Mouse (Mus musculus) embryo, embryonic 11 days (tissue): ENCODE measurements around the gene Arx.

Experiments used
- DNase-seq: peaks from one replicate; pipeline ENCODE4 v3.0.0-alpha.2; 2015

Gene Arx

DNA sequence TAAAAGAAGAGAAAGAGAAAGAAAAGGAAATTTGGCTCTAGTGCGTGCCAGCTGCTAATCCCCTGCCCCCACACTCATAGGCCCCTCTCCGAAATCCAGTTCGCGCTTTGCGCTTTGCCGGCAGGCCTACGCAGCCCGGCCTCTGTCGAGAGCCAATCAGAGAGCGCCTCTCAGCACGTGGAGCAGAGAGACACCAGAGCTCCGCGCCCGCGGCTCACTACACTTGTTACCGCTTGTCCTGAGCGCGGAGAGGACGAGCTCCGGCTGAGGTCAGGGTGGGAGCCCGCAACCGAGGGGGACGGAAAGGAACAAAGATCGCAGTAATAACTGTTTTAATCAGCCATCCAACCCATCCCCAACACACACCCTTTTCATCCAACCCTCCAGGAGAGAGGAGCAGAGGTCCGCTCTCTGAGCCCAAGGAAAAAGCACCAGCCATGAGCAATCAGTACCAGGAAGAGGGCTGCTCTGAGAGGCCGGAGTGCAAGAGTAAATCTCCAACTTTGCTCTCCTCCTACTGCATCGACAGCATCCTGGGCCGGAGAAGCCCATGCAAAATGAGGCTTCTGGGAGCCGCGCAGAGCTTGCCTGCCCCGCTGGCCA, at the start of gene Arx:
TSS of gene Arx (plus strand) at position 155 of the 603 bp plus-strand sequence.
- peak; percentile 90 for DNase-seq

- no peak for DNase-seq
Measured at GRCm38 (mm10) chrX:93251329-93251728, 34.9 kb upstream of the Arx start.

DNA sequence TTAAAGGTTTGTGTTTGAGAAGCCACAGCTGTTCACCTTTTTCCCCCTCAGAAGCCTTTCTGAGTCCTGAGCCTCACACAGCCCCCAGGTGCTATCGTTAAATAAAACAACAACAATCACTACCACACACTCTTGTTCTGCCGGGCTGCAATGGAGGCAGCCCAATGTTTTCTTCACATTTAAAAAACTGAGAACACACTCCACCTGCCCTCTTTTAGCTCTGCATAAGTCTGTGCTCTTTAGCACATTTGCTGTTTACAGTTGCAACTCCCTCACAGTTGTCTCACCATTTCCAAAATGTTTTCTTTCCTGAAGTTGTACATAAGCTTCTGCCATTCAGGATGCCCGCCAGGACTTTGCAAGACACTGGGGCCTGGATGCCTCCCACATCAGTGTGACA, 10.6 kb upstream of the Arx start:
- no peak for DNase-seq

DNA sequence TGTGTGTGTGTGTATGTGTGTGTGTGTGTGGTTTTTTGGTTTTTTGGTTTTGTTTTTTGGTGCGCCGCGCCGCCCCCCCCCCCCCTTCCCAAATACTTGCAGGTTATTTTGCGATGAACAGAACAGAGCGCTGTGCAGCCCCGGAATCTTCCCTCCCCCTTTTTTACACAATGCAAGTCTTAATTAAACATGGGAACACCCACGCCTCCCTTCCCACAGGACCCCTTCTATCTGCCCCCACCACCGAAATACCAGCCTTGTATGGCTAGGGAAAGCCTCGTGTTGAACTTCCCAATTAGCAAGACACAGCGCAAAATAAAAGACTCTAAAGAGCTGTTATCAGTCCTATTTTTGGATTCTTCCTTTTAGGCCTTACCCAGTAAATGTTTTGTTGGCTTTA, 6.3 kb upstream of the Arx start:
- no peak for DNase-seq

GRCm38 (mm10) chrX:93281028-93281723, 5.1 kb upstream of the Arx start:
- DNase-seq: peak; percentile 77

DNA sequence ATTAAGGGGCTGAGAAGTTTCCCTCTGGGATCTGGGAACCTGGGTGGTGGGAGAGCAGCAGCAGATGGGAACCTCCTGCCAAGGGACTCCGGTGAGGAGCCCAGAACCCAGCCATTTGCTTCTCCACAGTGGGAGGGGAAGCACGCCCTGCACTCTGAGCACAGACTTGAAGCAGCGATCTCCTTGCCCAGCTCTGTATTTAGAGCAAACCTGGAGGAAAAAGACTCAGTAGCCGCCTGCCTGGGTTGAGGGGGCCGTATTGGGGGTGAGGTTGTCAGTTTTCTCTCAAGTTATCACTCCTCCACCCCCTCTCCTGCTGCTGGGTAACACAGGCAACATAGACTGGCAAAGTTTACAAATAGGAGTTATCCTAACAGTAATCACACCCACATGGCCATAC, 4.5 kb upstream of the Arx start:
- no peak for DNase-seq

DNA sequence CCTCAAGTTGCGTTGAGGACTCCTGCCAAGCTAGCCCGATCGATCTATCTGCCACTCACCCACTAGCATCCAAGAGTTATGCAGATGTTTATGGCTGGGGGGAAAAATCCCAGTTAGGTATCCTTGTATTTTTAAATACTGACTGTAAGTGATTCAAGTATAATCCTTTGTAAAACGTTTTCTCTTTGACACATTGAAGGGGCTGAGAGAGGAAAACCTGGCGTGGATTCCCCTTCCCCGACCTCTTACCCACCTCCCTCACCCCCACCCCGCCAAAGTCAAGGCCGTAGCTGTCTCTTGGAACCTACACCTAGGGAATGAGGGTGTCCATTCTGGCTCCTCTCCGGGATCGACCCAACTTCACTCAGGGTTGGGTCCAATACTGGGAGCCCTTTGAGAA, 1.2 kb upstream of the Arx start:
- no peak for DNase-seq

- DNase-seq: no peak
Measured at GRCm38 (mm10) chrX:93288339-93288738, 2.1 kb downstream of the Arx start.

DNA sequence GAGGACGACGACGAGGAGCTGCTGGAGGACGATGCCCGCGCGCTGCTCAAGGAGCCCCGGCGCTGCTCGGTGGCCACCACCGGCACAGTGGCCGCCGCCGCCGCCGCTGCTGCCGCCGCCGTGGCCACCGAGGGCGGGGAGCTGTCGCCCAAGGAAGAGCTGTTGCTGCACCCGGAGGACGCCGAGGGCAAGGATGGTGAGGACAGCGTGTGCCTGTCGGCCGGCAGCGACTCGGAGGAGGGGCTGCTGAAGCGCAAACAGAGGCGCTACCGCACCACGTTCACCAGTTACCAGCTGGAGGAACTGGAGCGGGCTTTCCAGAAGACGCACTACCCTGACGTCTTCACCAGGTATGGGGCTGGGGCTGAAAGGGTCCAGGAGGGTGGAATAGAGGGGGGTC, 2.8 kb downstream of the Arx start:
- no peak for DNase-seq

- DNase-seq: no peak
Measured at GRCm38 (mm10) chrX:93289851-93290380, 3.7 kb downstream of the Arx start.

GRCm38 (mm10) chrX:93292031-93292430, 5.8 kb downstream of the Arx start:
- DNase-seq: no peak

GRCm38 (mm10) chrX:93294736-93295490, 8.7 kb downstream of the Arx start:
- DNase-seq: no peak

- DNase-seq: no peak
Measured at GRCm38 (mm10) chrX:93295819-93296218, 9.6 kb downstream of the Arx start.

- DNase-seq: no peak
Measured at GRCm38 (mm10) chrX:93297001-93297441, 10.8 kb downstream of the Arx start.

DNA sequence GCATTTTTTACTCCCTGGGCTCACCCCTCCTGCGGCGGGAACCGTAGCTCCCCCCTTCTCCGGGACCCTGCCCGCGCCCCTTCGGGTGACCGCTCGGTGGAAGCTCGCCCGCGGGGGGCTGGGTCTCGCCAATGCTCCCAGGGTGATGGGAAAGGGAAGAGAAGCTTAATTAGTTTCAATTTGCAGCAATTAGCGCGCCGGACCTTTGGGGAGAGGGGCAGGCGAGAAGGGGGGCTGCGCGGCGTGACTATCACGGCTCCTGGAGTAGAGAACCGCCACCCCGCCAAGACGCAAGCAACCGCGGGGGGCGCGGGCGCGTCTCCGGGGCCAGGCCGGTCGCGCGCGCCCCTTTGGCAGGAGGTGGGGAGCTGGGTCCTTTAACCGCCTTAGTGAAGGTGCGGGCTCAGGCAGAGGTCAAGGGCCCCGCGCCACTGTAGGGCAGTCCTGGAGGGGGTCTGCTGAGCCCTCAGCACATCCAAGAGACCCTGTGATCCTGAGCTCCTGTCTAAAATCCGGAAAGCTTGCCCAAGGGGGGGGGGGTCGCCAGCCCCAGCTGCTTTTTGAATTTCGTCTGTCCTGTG, 12.9 kb downstream of the Arx start:
- no peak for DNase-seq

DNA sequence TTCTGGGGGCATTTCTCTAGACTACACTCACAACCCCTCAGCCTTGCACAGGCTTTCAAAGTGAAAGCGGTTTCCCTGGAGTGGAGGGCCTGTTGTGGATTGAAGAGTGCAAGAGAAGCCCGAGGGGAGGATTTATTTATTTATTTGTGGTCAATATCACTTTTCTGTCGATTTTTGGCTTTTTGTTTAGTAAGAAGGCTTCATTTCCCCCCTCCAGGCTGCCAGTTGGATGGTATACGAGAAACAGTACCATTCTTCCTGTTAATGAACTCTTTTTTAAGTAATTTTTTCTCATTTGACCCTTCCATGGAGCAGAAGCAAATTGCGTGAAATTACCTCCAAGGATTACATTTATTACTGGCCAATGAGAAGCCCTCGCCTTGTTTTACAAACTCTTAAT, 13.5 kb downstream of the Arx start:
- DNase-seq: no peak

DNA sequence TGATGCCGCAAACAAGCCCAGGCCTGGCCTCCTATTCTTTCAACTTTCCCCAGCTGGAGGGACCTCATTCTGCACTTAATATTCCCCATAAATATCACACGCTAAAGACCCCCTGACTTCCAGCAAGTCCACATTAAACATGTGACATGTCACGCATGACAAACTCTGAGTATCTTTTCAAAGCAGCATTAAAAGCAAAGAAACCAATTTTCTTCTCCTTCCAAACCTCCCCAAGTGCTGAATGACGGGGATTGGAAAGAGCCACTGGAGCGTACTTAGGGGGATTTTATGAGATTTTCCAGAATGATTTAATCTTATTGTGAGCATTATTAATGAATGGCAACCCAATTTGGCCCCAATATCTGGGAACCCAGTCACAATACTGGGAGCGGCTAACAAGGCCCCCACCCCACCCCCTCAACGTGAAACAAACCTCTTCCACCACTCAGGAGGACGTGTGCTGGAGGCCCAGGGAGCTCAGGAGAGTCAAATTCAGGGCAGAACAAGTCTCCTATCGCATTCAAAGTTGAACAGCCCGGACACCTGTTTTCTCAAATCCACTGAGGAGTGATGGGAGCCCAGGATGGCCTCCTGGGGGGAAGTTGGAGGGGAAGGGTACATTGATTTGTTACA, 14.1 kb downstream of the Arx start:
- no peak for DNase-seq

DNA sequence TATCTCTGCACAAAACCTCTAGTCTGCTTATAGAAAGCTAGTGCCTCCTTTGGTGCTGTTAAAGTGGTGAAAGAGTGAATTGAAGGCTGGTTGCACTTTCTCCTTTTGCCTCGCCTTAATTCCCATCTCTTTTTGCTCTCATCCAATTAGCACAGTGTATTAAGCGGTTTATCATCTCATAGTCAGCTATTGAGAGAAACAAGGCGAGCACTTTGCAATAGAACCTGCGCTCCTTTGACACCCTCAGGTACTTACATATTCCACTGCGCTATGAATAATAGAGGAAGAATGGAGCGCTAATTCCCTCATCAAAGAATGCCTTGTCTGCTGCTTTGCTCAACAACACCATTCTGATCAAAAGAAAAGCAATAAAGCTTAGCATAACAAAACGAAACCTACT, 15.6 kb downstream of the Arx start:
- DNase-seq: no peak

- no peak for DNase-seq
Measured at GRCm38 (mm10) chrX:93305780-93306179, 19.5 kb downstream of the Arx start.

DNA sequence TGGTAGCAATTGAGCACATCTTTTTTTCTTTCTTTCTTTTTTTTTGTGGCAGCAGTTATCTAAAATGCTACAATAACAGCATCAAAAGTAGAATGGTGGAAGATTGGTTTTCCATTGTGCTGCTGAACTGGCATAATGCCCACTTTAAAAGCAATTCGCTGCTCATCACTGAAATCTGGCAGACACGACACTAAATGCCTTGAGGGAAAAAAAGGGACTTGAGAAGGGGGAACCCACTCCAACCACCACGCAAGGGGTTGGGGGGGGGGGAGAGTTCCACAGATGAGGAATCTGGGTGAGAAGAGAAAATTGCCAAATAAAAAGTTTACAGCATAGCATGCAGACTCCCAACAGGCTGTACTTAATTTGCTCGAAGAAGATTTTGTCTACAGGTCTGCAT, 31.3 kb downstream of the Arx start:
- DNase-seq: no peak

DNA sequence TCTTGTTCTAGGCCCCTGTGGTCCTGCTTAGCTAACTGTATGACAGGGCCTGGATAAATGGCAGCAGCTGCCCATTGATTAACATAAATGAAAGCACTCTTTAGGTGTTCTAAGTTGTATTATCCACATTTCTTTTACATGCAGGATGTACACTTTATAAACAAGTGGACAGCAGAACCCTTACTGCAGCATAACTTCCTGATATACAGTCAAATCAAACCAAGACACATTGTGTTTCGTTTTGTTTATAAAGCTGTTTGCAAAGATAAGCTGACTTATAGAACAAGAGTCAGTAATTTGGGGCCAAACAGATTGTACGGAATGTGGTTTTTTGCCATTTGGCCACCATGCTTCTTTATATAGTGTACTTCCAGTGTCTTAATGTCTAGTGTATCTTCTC, 33.7 kb downstream of the Arx start:
- no peak for DNase-seq

- no peak for DNase-seq
Measured at GRCm38 (mm10) chrX:93321336-93321735, 35.1 kb downstream of the Arx start.
